Mouse (Mus musculus) hindbrain, embryonic 11.5 days (tissue): ENCODE measurements at regions not wholly inside any gene's neighbourhood (a gene's known extent, or its start where the extent isn't known, plus 50 kb on each side); places are given as distances from the start of the nearest gene placed in this dataset.

Experiments
- ATAC-seq: fragments of 200-750 bp; cut with Nextera tagmentation; 2 replicates; pipeline ENCODE4 v1.8.0; 2017; ENCODE audit warnings: mild to moderate bottlenecking, moderate TSS enrichment, moderate library complexity; ENCODE audit not compliant: low FRiP score
- DNase-seq: peaks from one replicate; pipeline ENCODE4 v3.0.0-alpha.2; 2015; ENCODE audit warnings: low spot score
- H3K27ac ChIP-seq: fragments of 300-500 bp; sonication (generic); 2 replicates; pipeline ENCODE4 v1.5.1; 2014; ENCODE audit warnings: mild to moderate bottlenecking, low read depth, low read length
- H3K27me3 ChIP-seq: fragments of 300-500 bp; sonication (generic); 2 replicates; pipeline ENCODE4 v1.6.1; 2014; ENCODE audit warnings: mild to moderate bottlenecking, low read length, moderate library complexity, mixed read lengths; ENCODE audit not compliant: control insufficient read depth, insufficient read depth
- H3K36me3 ChIP-seq: fragments of 300-500 bp; sonication (generic); 2 replicates; pipeline ENCODE4 v1.6.1; 2014; ENCODE audit warnings: mild to moderate bottlenecking, low read length, moderate library complexity, mixed read lengths; ENCODE audit not compliant: control insufficient read depth, insufficient read depth
- H3K4me1 ChIP-seq: fragments of 300-500 bp; sonication (generic); replicated peaks from 2 replicates; pipeline ENCODE4 v1.6.1; 2014; ENCODE audit warnings: low read length, mixed read lengths; ENCODE audit not compliant: control insufficient read depth, insufficient read depth
- H3K4me2 ChIP-seq: fragments of 300-500 bp; sonication (generic); replicated peaks from 2 replicates; pipeline ENCODE4 v1.6.1; 2014; ENCODE audit warnings: mild to moderate bottlenecking, low read depth, low read length
- H3K4me3 ChIP-seq: fragments of 300-500 bp; sonication (generic); 2 replicates; pipeline ENCODE4 v1.5.1; 2014; ENCODE audit warnings: low read depth, low read length
- H3K9ac ChIP-seq: fragments of 300-500 bp; sonication (generic); 2 replicates; pipeline ENCODE4 v1.6.1; 2014; ENCODE audit warnings: low read depth, low read length
- H3K9me3 ChIP-seq: fragments of 300-500 bp; sonication (generic); 2 replicates; pipeline ENCODE4 v1.6.1; 2016; ENCODE audit warnings: low read length; ENCODE audit not compliant: control insufficient read depth
- WGBS: fragments of 180-500 bp; shearing (Covaris S2); extraction: QIAGEN DNeasy Blood & Tissue Kit; methylation state at CpG from one replicate; pipeline ENCODE4 v1.1.7; 2014; 5-methylcytosine and 5-hydroxymethylcytosine counted together

GRCm38 (mm10) chr6:16606687-16607392 lies 291.4 kb downstream of the Tfec start:
- H3K4me3 ChIP-seq, result no peak overlapping the region
- no peaks in the 10 kb centered on the region for H3K4me1 ChIP-seq
- WGBS, result 69% methylated on average over 4 of the region's 4 CpGs
- DNase-seq (peak; percentile 10), ATAC-seq (peak; percentile 78)
- H3K27me3 ChIP-seq, result no peaks in the 10 kb centered on the region
- H3K9me3 ChIP-seq, result no peaks in the 10 kb centered on the region
- no peak overlapping the region for H3K9ac ChIP-seq
- H3K4me2 ChIP-seq, result no peak overlapping the region; the same call in 1 of the 2 replicates
- no peak overlapping the region for H3K27ac ChIP-seq
- no peaks in the 10 kb centered on the region for H3K36me3 ChIP-seq

- no peak overlapping the region for H3K4me3 ChIP-seq
- H3K4me2 ChIP-seq, result no peak overlapping the region
- H3K9me3 ChIP-seq, result no peaks in the 10 kb centered on the region
- H3K9ac ChIP-seq, result no peak overlapping the region
- H3K27me3 ChIP-seq, result no peaks in the 10 kb centered on the region
- whole genome bisulfite sequencing, result 84% methylated on average over 2 of the region's 2 CpGs
- no peak overlapping the region for H3K27ac ChIP-seq
- ATAC-seq, result no peak
- no peak for DNase-seq
- no peaks in the 10 kb centered on the region for H3K4me1 ChIP-seq
- no peaks in the 10 kb centered on the region for H3K36me3 ChIP-seq
Measured at GRCm38 (mm10) chr6:16592411-16592810, 305.8 kb downstream of the Tfec start.

- Histone ChIP-seq H3K9me3 (no peaks in the 10 kb centered on the region), H3K4me3 (no peak overlapping the region), H3K4me1 (no peaks in the 10 kb centered on the region), H3K4me2 (no peak overlapping the region), H3K36me3 (no peaks in the 10 kb centered on the region), H3K9ac (no peak overlapping the region), H3K27ac (no peak overlapping the region), H3K27me3 (no peaks in the 10 kb centered on the region)
- WGBS, result 85% methylated on average over 7 of the region's 7 CpGs
- DNase-seq (no peak), ATAC-seq (no peak)
Measured at GRCm38 (mm10) chr6:16582302-16582701, 315.9 kb downstream of the Tfec start.

GRCm38 (mm10) chr6:16581801-16582200 lies 316.4 kb downstream of the Tfec start:
- 89% methylated on average over 4 of the region's 4 CpGs for WGBS
- no peak for ATAC-seq
- no peak overlapping the region for H3K9ac ChIP-seq
- no peak for DNase-seq
- no peak overlapping the region for H3K27ac ChIP-seq
- H3K4me1 ChIP-seq, result no peaks in the 10 kb centered on the region
- no peaks in the 10 kb centered on the region for H3K9me3 ChIP-seq
- H3K4me3 ChIP-seq, result no peak overlapping the region
- no peaks in the 10 kb centered on the region for H3K27me3 ChIP-seq
- no peaks in the 10 kb centered on the region for H3K36me3 ChIP-seq
- H3K4me2 ChIP-seq, result no peak overlapping the region

- Histone ChIP-seq H3K9ac (no peak overlapping the region), H3K27ac (no peak overlapping the region), H3K4me2 (no peak overlapping the region), H3K27me3 (no peaks in the 10 kb centered on the region), H3K4me3 (no peak overlapping the region), H3K36me3 (no peaks in the 10 kb centered on the region), H3K4me1 (no peaks in the 10 kb centered on the region), H3K9me3 (no peaks in the 10 kb centered on the region)
- 95% methylated on average over 2 of the region's 2 CpGs for WGBS
- ATAC-seq (no peak), DNase-seq (no peak)
Measured at GRCm38 (mm10) chr6:16575875-16576274, 322.4 kb downstream of the Tfec start.

- WGBS, result 70% methylated on average over 6 of the region's 6 CpGs
- Histone ChIP-seq H3K4me2 (no peak overlapping the region), H3K27me3 (no peaks in the 10 kb centered on the region), H3K27ac (no peak overlapping the region), H3K9ac (no peak overlapping the region), H3K4me1 (no peaks in the 10 kb centered on the region), H3K4me3 (no peak overlapping the region), H3K9me3 (no peaks in the 10 kb centered on the region), H3K36me3 (no peaks in the 10 kb centered on the region)
- ATAC-seq (no peak), DNase-seq (no peak)
Measured at GRCm38 (mm10) chr6:16572828-16573227, 325.4 kb downstream of the Tfec start.

GRCm38 (mm10) chr6:16551945-16552673 lies 346.1 kb downstream of the Tfec start:
- no peaks in the 10 kb centered on the region for H3K9me3 ChIP-seq
- 70% methylated on average over 7 of the region's 7 CpGs for WGBS
- H3K9ac ChIP-seq, result no peak overlapping the region
- H3K4me1 ChIP-seq, result no peaks in the 10 kb centered on the region
- no peak overlapping the region for H3K4me3 ChIP-seq
- no peak overlapping the region for H3K4me2 ChIP-seq
- no peak overlapping the region for H3K27ac ChIP-seq
- no peaks in the 10 kb centered on the region for H3K36me3 ChIP-seq
- no peak for ATAC-seq
- no peaks in the 10 kb centered on the region for H3K27me3 ChIP-seq
- no peak for DNase-seq

- H3K4me1 ChIP-seq, result no peaks in the 10 kb centered on the region
- 0 out of 2 replicates have a peak, but pooled peaks have one; percentile 42 for ATAC-seq
Measured at GRCm38 (mm10) chr6:16551131-16551530, 347.1 kb downstream of the Tfec start.

GRCm38 (mm10) chr6:16550445-16550844 lies 347.8 kb downstream of the Tfec start:
- H3K4me1 ChIP-seq, result no peaks in the 10 kb centered on the region
- peak; percentile 24 for DNase-seq
- H3K27me3 ChIP-seq, result no peaks in the 10 kb centered on the region
- no peaks in the 10 kb centered on the region for H3K36me3 ChIP-seq
- ATAC-seq, result peak; percentile 58; the same call in 1 of the 2 replicates
- no peaks in the 10 kb centered on the region for H3K9me3 ChIP-seq
- no peak overlapping the region for H3K4me3 ChIP-seq
- no peak overlapping the region for H3K4me2 ChIP-seq
- no peak overlapping the region for H3K9ac ChIP-seq
- WGBS, result 65% methylated on average over 9 of the region's 9 CpGs
- no peak overlapping the region for H3K27ac ChIP-seq

More at GRCm38 (mm10) chr6:16551131-16551530, 347.1 kb downstream of the Tfec start:
- Histone ChIP-seq H3K27me3 (no peaks in the 10 kb centered on the region), H3K4me2 (no peak overlapping the region), H3K4me3 (no peak overlapping the region), H3K9ac (no peak overlapping the region), H3K9me3 (no peaks in the 10 kb centered on the region), H3K27ac (no peak overlapping the region), H3K36me3 (no peaks in the 10 kb centered on the region)
- DNase-seq, result no peak
- WGBS, result 93% methylated on average over 6 of the region's 6 CpGs
